Mouse (Mus musculus): ENCODE results near the gene Sla2. TPM values are rescaled to one million over a fixed set of nuclear protein-coding genes. Genes with fewer than 3 reads are reported as not detected.
"Not testable (repeated sequence)": the region's sequence is repeated elsewhere in the genome, so short reads cannot be mapped to it uniquely, and the experiment has no call there.

Sla2 gene
- total and polyA plus RNA-seq, 3 experiments: 0.62 to 0.98 (median 0.83) TPM

GRCm38 (mm10) chr2:156903367-156903766, 16.4 kb upstream of the Sla2 start:
- ATAC-seq (ENCODE audit: extremely low read depth, insufficient number of reproducible peaks, low FRiP score, poor library complexity, severe bottlenecking) (no peak; the same call in 1 of the 2 replicates), DNase-seq (ENCODE audit: low spot score) (peak; percentile 28)
- no peaks in the 10 kb centered on the region for H3K36me3 ChIP-seq (replicated peaks)
- H3K27me3 ChIP-seq (ENCODE audit: insufficient read depth, low read length): no peaks in the 10 kb centered on the region
- peaks cover 20% of the 10 kb centered on the region for H3K4me1 ChIP-seq (ENCODE audit: insufficient read depth, low read depth, low read length)
- H3K4me3 ChIP-seq (ENCODE audit: low read depth, low read length): no peak overlapping the region
- H3K9me3 ChIP-seq (replicated peaks): no peaks in the 10 kb centered on the region
- TF ChIP-seq TAL1 (conservative IDR thresholded peaks at IDR 0.05; ENCODE audit: low read depth, low read length) (no peak), GATA1 (IDR thresholded peaks at IDR 0.05; ENCODE audit: borderline replicate concordance, low read length) (no peak), CTCF (IDR thresholded peaks at IDR 0.05; ENCODE audit: low read depth, low read length) (no peak), POLR2AphosphoS5 (IDR thresholded peaks at IDR 0.05; ENCODE audit: insufficient replicate concordance, low read depth, low read length) (no peak), GATA2 (IDR thresholded peaks at IDR 0.05; ENCODE audit: borderline replicate concordance, low read depth, low read length) (no peak)

DNA sequence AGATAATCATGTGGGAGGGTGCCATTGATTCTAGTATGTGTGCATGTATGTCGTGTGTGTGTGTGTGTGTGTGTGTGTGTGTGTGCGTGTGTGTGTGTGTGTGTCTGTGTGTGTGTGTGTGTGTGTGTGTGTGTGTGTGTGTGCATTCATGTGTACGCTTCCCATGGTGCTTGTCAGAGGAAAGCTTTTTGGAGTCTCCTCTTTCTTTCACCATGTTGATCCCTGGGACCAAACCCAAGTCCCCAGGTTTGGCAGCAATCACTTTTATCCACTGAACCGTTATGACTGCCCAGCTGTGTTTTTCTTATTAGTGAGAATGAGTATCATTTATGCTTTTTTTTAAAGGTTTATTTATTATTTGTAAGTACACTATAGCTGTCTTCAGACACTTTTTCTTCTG, 15.4 kb upstream of the Sla2 start:
- DNase-seq (ENCODE audit: low spot score); ATAC-seq (ENCODE audit: extremely low read depth, insufficient number of reproducible peaks, low FRiP score, poor library complexity, severe bottlenecking); H3K4me3 ChIP-seq (ENCODE audit: low read depth, low read length); H3K9me3 ChIP-seq (replicated peaks); H3K36me3 ChIP-seq (replicated peaks); H3K27me3 ChIP-seq (ENCODE audit: insufficient read depth, low read length): not testable (repeated sequence)
- peaks cover 21% of the 10 kb centered on the region for H3K4me1 ChIP-seq (ENCODE audit: insufficient read depth, low read depth, low read length)

DNA sequence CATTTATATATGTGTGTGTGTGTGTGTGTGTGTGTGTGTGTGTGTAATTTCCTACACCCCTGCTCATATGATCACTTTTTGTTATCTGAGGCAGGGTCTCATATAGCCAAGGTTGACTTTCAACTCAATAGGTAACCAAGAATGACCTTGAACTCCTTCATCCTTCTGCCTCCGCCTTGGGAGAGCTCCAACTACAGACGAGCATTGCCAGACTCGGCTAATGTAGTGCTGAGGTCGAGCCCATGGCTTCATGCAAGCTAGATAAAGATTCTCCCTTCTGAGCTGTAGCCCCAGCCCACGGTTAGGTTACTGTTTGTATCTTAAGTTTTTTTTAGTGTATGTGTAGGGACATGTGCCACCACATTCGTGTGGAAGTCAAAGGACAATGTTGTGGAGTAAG, 14.9 kb upstream of the Sla2 start:
- DNase-seq (ENCODE audit: low spot score) (no peak), ATAC-seq (ENCODE audit: extremely low read depth, insufficient number of reproducible peaks, low FRiP score, poor library complexity, severe bottlenecking) (no peak)
- no peaks in the 10 kb centered on the region for H3K36me3 ChIP-seq (replicated peaks)
- TF ChIP-seq POLR2AphosphoS5 (IDR thresholded peaks at IDR 0.05; ENCODE audit: insufficient replicate concordance, low read depth, low read length) (no peak), GATA1 (IDR thresholded peaks at IDR 0.05; ENCODE audit: borderline replicate concordance, low read length) (no peak), CTCF (IDR thresholded peaks at IDR 0.05; ENCODE audit: low read depth, low read length) (no peak), TAL1 (conservative IDR thresholded peaks at IDR 0.05; ENCODE audit: low read depth, low read length) (no peak), GATA2 (IDR thresholded peaks at IDR 0.05; ENCODE audit: borderline replicate concordance, low read depth, low read length) (no peak)
- peaks cover 21% of the 10 kb centered on the region for H3K4me1 ChIP-seq (ENCODE audit: insufficient read depth, low read depth, low read length)
- no peaks in the 10 kb centered on the region for H3K9me3 ChIP-seq (replicated peaks)
- H3K27me3 ChIP-seq (ENCODE audit: insufficient read depth, low read length): no peaks in the 10 kb centered on the region
- H3K4me3 ChIP-seq (ENCODE audit: low read depth, low read length): no peak overlapping the region

DNA sequence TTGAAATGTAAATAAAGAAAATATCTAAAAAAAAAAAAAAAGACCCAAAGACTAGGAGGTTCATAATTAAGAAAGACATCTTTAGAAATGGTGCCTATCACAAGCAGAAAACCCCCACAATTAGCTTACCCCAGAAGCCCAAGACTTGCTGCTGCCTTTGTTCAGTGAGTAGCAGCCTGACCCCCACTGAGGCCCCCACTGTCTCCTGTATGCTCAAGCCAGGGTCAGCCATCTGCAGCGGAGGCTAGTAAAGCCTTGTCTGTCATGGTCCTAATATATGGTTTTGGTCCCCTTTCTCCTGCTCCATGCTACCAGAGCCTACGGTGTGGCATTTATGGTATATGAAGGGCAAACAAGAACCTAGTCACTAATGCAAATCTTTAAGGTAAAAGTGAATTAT, 14.4 kb upstream of the Sla2 start:
- Histone ChIP-seq H3K4me1 (ENCODE audit: insufficient read depth, low read depth, low read length) (peaks cover 23% of the 10 kb centered on the region), H3K9me3 (replicated peaks) (no peaks in the 10 kb centered on the region), H3K27me3 (ENCODE audit: insufficient read depth, low read length) (no peaks in the 10 kb centered on the region), H3K36me3 (replicated peaks) (peaks cover 2% of the 10 kb centered on the region), H3K4me3 (ENCODE audit: low read depth, low read length) (no peak overlapping the region)
- TF ChIP-seq GATA1 (IDR thresholded peaks at IDR 0.05; ENCODE audit: borderline replicate concordance, low read length) (no peak), TAL1 (conservative IDR thresholded peaks at IDR 0.05; ENCODE audit: low read depth, low read length) (no peak), GATA2 (IDR thresholded peaks at IDR 0.05; ENCODE audit: borderline replicate concordance, low read depth, low read length) (no peak), CTCF (IDR thresholded peaks at IDR 0.05; ENCODE audit: low read depth, low read length) (no peak), POLR2AphosphoS5 (IDR thresholded peaks at IDR 0.05; ENCODE audit: insufficient replicate concordance, low read depth, low read length) (no peak)
- ATAC-seq (ENCODE audit: extremely low read depth, insufficient number of reproducible peaks, low FRiP score, poor library complexity, severe bottlenecking) (no peak), DNase-seq (ENCODE audit: low spot score) (peak; percentile 0)

DNA sequence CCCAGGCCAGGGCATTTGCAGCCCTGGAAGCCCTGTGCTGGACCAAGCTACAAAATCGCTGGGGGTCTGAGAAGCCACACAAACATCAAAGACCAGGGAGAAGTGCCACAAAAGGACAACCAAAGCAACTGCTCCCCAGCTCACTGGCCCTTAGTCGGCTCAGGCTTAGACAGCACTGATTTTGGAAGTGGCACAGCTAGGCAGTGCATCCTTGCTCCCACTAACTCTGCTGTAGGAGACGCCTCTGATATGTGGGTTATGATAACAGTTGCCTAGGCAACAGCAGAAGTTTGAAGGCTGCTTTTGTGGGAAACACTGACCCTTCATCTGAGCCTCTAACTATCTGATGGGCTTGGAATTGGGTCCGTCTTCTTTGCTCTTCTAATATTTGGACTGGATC, 12.2 kb upstream of the Sla2 start:
- H3K9me3 ChIP-seq (replicated peaks): no peaks in the 10 kb centered on the region
- DNase-seq (ENCODE audit: low spot score): peak; percentile 0
- no peaks in the 10 kb centered on the region for H3K27me3 ChIP-seq (ENCODE audit: insufficient read depth, low read length)
- ATAC-seq (ENCODE audit: extremely low read depth, insufficient number of reproducible peaks, low FRiP score, poor library complexity, severe bottlenecking): no peak
- no peak overlapping the region for H3K4me3 ChIP-seq (ENCODE audit: low read depth, low read length)
- peaks cover 36% of the 10 kb centered on the region for H3K4me1 ChIP-seq (ENCODE audit: insufficient read depth, low read depth, low read length)
- no peak for TF ChIP-seq POLR2AphosphoS5 (IDR thresholded peaks at IDR 0.05; ENCODE audit: insufficient replicate concordance, low read depth, low read length)
- H3K36me3 ChIP-seq (replicated peaks): peaks cover 2% of the 10 kb centered on the region

DNA sequence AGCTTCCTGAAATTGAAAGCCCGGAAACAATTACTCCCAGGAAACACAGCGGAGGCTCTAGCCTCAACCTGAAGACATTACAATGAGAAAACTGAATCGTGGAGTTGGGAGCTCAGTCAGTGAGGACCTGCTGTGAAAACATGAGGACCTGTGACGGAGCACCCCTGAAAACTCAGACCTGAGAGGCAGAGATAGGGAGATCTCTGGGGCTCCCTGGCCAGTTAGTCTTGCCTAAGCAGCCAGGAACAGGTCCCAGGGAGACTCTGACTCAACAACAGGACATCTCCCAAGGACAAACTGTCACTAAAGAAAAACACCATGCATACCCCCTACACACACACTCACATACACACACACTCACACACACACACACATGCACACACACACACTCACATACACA, 11.4 kb upstream of the Sla2 start:
- Histone ChIP-seq H3K9me3 (replicated peaks) (no peaks in the 10 kb centered on the region), H3K4me1 (ENCODE audit: insufficient read depth, low read depth, low read length) (peaks cover 36% of the 10 kb centered on the region), H3K27me3 (ENCODE audit: insufficient read depth, low read length) (no peaks in the 10 kb centered on the region), H3K36me3 (replicated peaks) (peaks cover 2% of the 10 kb centered on the region), H3K4me3 (ENCODE audit: low read depth, low read length) (no peak overlapping the region)
- TF ChIP-seq TAL1 (conservative IDR thresholded peaks at IDR 0.05; ENCODE audit: low read depth, low read length) (no peak), CTCF (IDR thresholded peaks at IDR 0.05; ENCODE audit: low read depth, low read length) (no peak), GATA1 (IDR thresholded peaks at IDR 0.05; ENCODE audit: borderline replicate concordance, low read length) (no peak), POLR2AphosphoS5 (IDR thresholded peaks at IDR 0.05; ENCODE audit: insufficient replicate concordance, low read depth, low read length) (no peak), GATA2 (IDR thresholded peaks at IDR 0.05; ENCODE audit: borderline replicate concordance, low read depth, low read length) (no peak)
- ATAC-seq (ENCODE audit: extremely low read depth, insufficient number of reproducible peaks, low FRiP score, poor library complexity, severe bottlenecking) (no peak), DNase-seq (ENCODE audit: low spot score) (peak; percentile 0)

GRCm38 (mm10) chr2:156897034-156897433, 10.0 kb upstream of the Sla2 start:
- Histone ChIP-seq H3K4me1 (ENCODE audit: insufficient read depth, low read depth, low read length) (peaks cover 34% of the 10 kb centered on the region), H3K9me3 (replicated peaks) (no peaks in the 10 kb centered on the region), H3K4me3 (ENCODE audit: low read depth, low read length) (no peak overlapping the region), H3K36me3 (replicated peaks) (peaks cover 2% of the 10 kb centered on the region), H3K27me3 (ENCODE audit: insufficient read depth, low read length) (no peaks in the 10 kb centered on the region)
- TF ChIP-seq CTCF (IDR thresholded peaks at IDR 0.05; ENCODE audit: low read depth, low read length) (no peak), GATA2 (IDR thresholded peaks at IDR 0.05; ENCODE audit: borderline replicate concordance, low read depth, low read length) (no peak), POLR2AphosphoS5 (IDR thresholded peaks at IDR 0.05; ENCODE audit: insufficient replicate concordance, low read depth, low read length) (no peak), GATA1 (IDR thresholded peaks at IDR 0.05; ENCODE audit: borderline replicate concordance, low read length) (no peak), TAL1 (conservative IDR thresholded peaks at IDR 0.05; ENCODE audit: low read depth, low read length) (no peak)
- no peak for DNase-seq (ENCODE audit: low spot score)
- no peak for ATAC-seq (ENCODE audit: extremely low read depth, insufficient number of reproducible peaks, low FRiP score, poor library complexity, severe bottlenecking)
